Mouse (Mus musculus): ENCODE measurements around the gene Wdr61. TPM values are rescaled to one million over a fixed set of nuclear protein-coding genes. Genes with fewer than 3 reads are reported as not detected.

Wdr61 gene
- 151 and 160 TPM in 2 replicates for polyA plus RNA-seq (2015; fragmentation: Nextera tagmentation; extraction: Ambion mirVana)

- Histone ChIP-seq H3K4me3 (replicated peaks) (peak within 1 kb of the TSS; percentile 88), H3K27me3 (no peaks in the 10 kb centered on the region), H3K9ac (peak within 1 kb of the TSS; percentile 70), H3K36me3 (peaks cover 15% of the 10 kb centered on the region), H3K9me3 (replicated peaks) (no peaks in the 10 kb centered on the region), H3K4me1 (peaks cover 21% of the 10 kb centered on the region), H3K27ac (peak within 1 kb of the TSS; percentile 61; the same call in 1 of the 2 replicates), H3K4me2 (peak within 1 kb of the TSS; percentile 77)
- ATAC-seq (replicated peaks; ENCODE audit: low FRiP score), result peak; percentile 98
- WGBS, result 2% methylated on average over 32 of the region's 32 CpGs
Observed at GRCm38 (mm10) chr9:54733921-54734638, at the start of gene Wdr61. Wdr61 (minus strand) TSS chr9:54734519.

DNA sequence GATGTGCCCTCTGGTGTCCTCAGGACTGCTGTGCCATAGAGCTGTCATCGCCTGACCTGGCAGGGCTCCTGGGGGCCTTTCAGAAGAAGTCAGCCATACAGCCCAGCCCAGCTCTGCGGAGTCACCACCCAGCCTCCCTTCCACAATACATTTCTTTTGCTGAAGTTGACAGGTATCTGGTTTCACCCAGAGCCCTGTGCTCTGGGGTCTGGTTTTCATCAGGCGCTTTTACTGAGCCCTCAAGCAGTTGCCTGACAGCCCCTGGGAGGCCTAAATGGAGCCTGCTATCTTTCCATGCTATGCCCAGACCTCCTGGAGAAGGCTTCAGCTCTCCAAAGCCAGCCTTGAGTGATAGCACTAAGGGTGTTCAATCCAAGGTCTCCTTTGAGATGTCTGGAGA, 49.7 kb upstream of the Wdr61 start:
- H3K27me3 ChIP-seq, result no peaks in the 10 kb centered on the region
- H3K9me3 ChIP-seq (replicated peaks), result no peaks in the 10 kb centered on the region
- H3K9ac ChIP-seq, result no peak overlapping the region
- H3K4me3 ChIP-seq (replicated peaks), result no peak overlapping the region
- peaks cover 27% of the 10 kb centered on the region for H3K4me1 ChIP-seq
- H3K4me2 ChIP-seq, result no peak overlapping the region
- WGBS, result 41% methylated on average over 3 of the region's 3 CpGs
- H3K36me3 ChIP-seq, result no peaks in the 10 kb centered on the region
- peak; percentile 37 for ATAC-seq (replicated peaks; ENCODE audit: low FRiP score)
- no peak overlapping the region for H3K27ac ChIP-seq

- WGBS, result 40% methylated on average over 15 of the region's 15 CpGs
Observed at GRCm38 (mm10) chr9:54782504-54782903, 48.2 kb upstream of the Wdr61 start.

DNA sequence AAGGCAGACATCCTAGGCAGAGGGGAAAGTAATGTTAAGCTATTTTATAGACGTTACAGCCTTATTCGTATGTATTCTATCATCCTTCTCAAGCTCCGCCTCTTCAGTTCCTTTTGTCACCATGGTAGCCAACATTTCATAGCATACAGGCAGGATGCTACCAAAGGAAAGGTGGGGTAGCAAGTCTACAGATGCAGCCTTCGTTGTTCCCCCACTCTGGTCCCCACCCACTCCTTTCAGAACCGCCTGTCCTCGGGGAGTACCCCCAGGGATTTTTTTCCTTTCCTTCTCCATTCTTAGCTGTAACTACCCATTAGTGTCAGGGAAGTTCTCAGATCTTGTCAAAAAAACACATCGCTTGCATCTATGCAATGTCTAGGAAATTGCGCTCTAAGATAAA, 45.0 kb upstream of the Wdr61 start:
- H3K9ac ChIP-seq, result no peak overlapping the region
- H3K4me3 ChIP-seq (replicated peaks), result no peak overlapping the region
- no peak for ATAC-seq (replicated peaks; ENCODE audit: low FRiP score)
- H3K4me1 ChIP-seq, result peaks cover 16% of the 10 kb centered on the region
- H3K4me2 ChIP-seq, result no peak overlapping the region
- no peak overlapping the region for H3K27ac ChIP-seq
- no peaks in the 10 kb centered on the region for H3K36me3 ChIP-seq
- 81% methylated on average over 8 of the region's 8 CpGs for WGBS
- no peaks in the 10 kb centered on the region for H3K27me3 ChIP-seq
- no peaks in the 10 kb centered on the region for H3K9me3 ChIP-seq (replicated peaks)

More at GRCm38 (mm10) chr9:54782504-54782903, 48.2 kb upstream of the Wdr61 start:
- ATAC-seq (replicated peaks; ENCODE audit: low FRiP score), result no peak
- Histone ChIP-seq H3K4me2 (no peak overlapping the region), H3K4me3 (replicated peaks) (no peak overlapping the region), H3K9me3 (replicated peaks) (no peaks in the 10 kb centered on the region), H3K36me3 (no peaks in the 10 kb centered on the region), H3K9ac (no peak overlapping the region), H3K27ac (peak overlapping the region; percentile 5; the same call in 1 of the 2 replicates), H3K27me3 (no peaks in the 10 kb centered on the region), H3K4me1 (peaks cover 24% of the 10 kb centered on the region)

DNA sequence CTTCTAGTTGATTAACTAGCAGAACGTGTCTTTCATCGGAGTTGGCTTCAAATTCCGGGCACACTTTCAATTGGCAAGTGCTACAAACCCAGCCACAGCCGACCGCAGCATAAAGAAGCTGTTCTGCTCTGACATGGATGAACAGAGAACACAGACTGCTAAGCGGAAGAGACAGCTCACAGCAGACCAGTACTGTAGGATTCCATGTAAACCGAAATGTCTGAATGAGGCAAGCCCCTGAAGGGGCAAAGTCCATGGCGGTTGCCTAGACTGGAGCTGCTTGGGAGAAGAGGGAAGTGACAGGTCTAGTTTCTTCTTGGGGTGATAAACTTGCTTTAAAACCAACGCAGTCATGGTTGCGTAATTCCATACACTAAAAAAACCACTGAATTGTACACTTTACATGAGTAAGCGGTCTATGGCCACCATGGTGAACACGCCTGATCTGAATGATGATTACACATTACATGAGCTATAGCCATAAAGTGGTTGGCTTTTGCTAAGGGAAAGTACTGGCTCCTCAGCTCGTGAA, 42.2 kb upstream of the Wdr61 start:
- no peak overlapping the region for H3K9ac ChIP-seq
- no peak overlapping the region for H3K4me3 ChIP-seq (replicated peaks)
- no peak overlapping the region for H3K4me2 ChIP-seq
- ATAC-seq (replicated peaks; ENCODE audit: low FRiP score), result no peak
- WGBS, result 88% methylated on average over 13 of the region's 13 CpGs
- no peak overlapping the region for H3K27ac ChIP-seq
- H3K36me3 ChIP-seq, result no peaks in the 10 kb centered on the region
- H3K9me3 ChIP-seq (replicated peaks), result no peaks in the 10 kb centered on the region
- H3K4me1 ChIP-seq, result peaks cover 10% of the 10 kb centered on the region; the same call in 1 of the 2 replicates
- H3K27me3 ChIP-seq, result no peaks in the 10 kb centered on the region; the same call in 1 of the 2 replicates

DNA sequence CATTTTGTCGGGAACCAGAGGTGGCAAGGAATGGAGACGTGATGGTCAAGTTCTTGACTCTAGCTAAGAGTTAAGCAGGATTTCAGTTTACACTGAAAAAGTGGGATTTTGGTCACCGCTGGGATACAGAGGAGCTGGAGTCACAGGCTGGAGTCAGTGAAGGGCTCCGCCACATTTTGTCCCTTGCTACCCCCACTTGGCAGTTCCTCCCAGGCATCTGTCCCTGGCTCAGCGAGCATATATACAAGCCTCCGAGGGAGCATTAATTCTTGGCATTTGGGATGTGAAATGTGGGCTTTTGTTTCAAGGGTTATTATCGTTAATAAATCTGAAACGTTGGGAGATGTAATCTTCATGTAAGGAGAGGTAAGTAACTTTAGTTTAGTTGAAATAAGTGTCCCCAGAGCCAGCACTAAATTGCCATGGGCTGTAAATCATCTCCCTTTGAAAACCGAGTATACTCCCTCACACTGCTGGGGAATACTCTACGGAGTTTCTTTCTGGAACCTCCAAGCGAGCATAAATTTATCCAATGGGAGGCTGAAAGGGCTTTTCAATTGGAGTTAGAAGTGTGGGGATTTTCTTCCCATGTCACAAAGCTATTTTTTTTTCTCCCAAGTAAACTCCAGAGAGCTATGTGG, 35.9 kb upstream of the Wdr61 start:
- H3K36me3 ChIP-seq, result no peaks in the 10 kb centered on the region
- no peak overlapping the region for H3K9ac ChIP-seq
- peak overlapping the region; percentile 42 for H3K4me2 ChIP-seq
- no peak overlapping the region for H3K4me3 ChIP-seq (replicated peaks)
- 9% methylated on average over 11 of the region's 11 CpGs for WGBS
- H3K9me3 ChIP-seq (replicated peaks), result no peaks in the 10 kb centered on the region
- ATAC-seq (replicated peaks; ENCODE audit: low FRiP score), result peak; percentile 63
- peaks cover 55% of the 10 kb centered on the region for H3K4me1 ChIP-seq
- H3K27me3 ChIP-seq, result peaks cover 39% of the 10 kb centered on the region
- H3K27ac ChIP-seq, result peak overlapping the region; percentile 66

GRCm38 (mm10) chr9:54765336-54766085, 31.2 kb upstream of the Wdr61 start:
- Histone ChIP-seq H3K27ac (no peak overlapping the region), H3K36me3 (no peaks in the 10 kb centered on the region), H3K4me2 (peak overlapping the region; percentile 75), H3K9ac (no peak overlapping the region), H3K9me3 (replicated peaks) (no peaks in the 10 kb centered on the region), H3K27me3 (peaks cover 79% of the 10 kb centered on the region), H3K4me3 (replicated peaks) (peak overlapping the region; percentile 45), H3K4me1 (peaks cover 49% of the 10 kb centered on the region)
- ATAC-seq (replicated peaks; ENCODE audit: low FRiP score), result no peak
- under 1% methylated on average over 41 of the region's 41 CpGs for WGBS

DNA sequence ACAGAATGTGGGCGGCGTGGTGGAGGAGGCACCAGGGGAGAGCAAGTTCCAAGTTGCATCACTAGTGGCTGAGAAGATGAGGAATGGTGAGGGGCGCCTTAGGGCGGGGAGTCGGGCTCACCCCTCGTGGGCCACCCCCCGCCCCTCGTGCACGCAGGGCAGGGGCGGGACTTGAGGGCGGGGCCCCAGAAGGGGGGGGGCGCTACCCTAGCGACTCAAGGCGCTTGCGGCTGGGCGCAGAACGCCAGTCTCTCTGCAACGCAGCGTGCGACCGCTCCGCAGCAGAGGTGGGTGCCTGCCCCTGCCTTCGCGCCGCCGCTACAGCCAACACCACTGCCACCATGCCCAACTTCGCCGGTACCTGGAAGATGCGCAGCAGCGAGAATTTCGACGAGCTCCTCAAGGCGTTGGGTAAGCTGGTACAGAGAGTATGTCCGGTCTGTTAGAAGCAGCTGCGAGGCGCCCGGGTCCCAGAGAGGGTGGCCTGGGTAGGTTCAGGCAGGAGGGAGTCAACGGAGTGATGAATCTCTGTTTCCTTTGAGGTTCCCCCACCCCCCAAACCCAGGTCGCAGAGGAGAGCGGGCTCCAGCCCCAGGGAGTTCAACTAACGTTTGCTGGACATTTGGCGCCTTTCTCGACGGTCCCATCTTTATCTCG, 30.4 kb upstream of the Wdr61 start, which contains the start of gene Crabp1:
Gene Crabp1 (plus strand): TSS at position 188 of the 657 bp plus-strand sequence.
- Histone ChIP-seq H3K36me3 (no peaks in the 10 kb centered on the region), H3K27ac (no peak within 1 kb of the TSS), H3K4me2 (peak within 1 kb of the TSS; percentile 75), H3K9me3 (replicated peaks) (no peaks in the 10 kb centered on the region), H3K9ac (0 out of 2 replicates have a peak within 1 kb of the TSS, but pooled peaks have one; percentile 15), H3K27me3 (peaks cover 78% of the 10 kb centered on the region), H3K4me3 (replicated peaks) (peak within 1 kb of the TSS; percentile 45), H3K4me1 (peaks cover 44% of the 10 kb centered on the region)
- under 1% methylated on average over 42 of the region's 45 CpGs for WGBS
- ATAC-seq (replicated peaks; ENCODE audit: low FRiP score), result peak; percentile 34; the same call in 1 of the 2 replicates

- Histone ChIP-seq H3K9ac (no peak overlapping the region), H3K9me3 (replicated peaks) (no peaks in the 10 kb centered on the region), H3K4me2 (peak overlapping the region; percentile 75), H3K27ac (no peak overlapping the region), H3K36me3 (no peaks in the 10 kb centered on the region), H3K27me3 (peaks cover 75% of the 10 kb centered on the region), H3K4me1 (peaks cover 41% of the 10 kb centered on the region), H3K4me3 (replicated peaks) (peak overlapping the region; percentile 45)
- WGBS, result 32% methylated on average over 12 of the region's 12 CpGs
- no peak for ATAC-seq (replicated peaks; ENCODE audit: low FRiP score)
Observed at GRCm38 (mm10) chr9:54764091-54764490, 29.8 kb upstream of the Wdr61 start.

DNA sequence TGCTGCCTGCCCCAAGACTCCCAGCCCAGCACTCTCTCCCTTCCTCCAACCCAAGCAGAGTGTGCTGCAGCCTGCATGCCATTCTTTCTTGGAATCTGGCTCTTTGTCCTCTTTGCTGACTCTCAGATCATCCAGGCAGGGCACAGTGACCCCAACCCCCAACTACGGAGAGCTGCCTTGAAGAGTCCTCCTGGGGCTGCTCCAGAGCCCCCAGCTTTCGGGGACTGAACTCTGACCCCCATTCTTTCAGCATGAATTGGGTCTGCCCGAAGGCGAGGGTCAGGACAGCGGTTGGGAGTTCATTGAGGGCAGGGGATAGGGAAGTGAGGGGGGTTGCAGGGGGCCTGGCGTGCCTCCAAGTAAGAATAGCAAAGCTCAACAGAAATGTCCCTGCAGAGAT, 25.3 kb upstream of the Wdr61 start:
- H3K27ac ChIP-seq, result no peak overlapping the region
- no peak overlapping the region for H3K4me2 ChIP-seq
- no peaks in the 10 kb centered on the region for H3K9me3 ChIP-seq (replicated peaks)
- 35% methylated on average over 6 of the region's 6 CpGs for WGBS
- H3K27me3 ChIP-seq, result peaks cover 34% of the 10 kb centered on the region
- H3K36me3 ChIP-seq, result no peaks in the 10 kb centered on the region
- H3K4me3 ChIP-seq (replicated peaks), result no peak overlapping the region
- H3K9ac ChIP-seq, result no peak overlapping the region
- ATAC-seq (replicated peaks; ENCODE audit: low FRiP score), result peak; percentile 33; the same call in 1 of the 2 replicates
- peaks cover 10% of the 10 kb centered on the region for H3K4me1 ChIP-seq

GRCm38 (mm10) chr9:54752944-54753295, 18.6 kb upstream of the Wdr61 start:
- Histone ChIP-seq H3K4me2 (no peak overlapping the region), H3K9me3 (replicated peaks) (no peaks in the 10 kb centered on the region), H3K27me3 (peaks cover 23% of the 10 kb centered on the region), H3K27ac (no peak overlapping the region), H3K4me3 (replicated peaks) (no peak overlapping the region), H3K9ac (no peak overlapping the region), H3K4me1 (no peaks in the 10 kb centered on the region; the same call in 1 of the 2 replicates), H3K36me3 (no peaks in the 10 kb centered on the region)
- 39% methylated on average over 11 of the region's 11 CpGs for WGBS
- ATAC-seq (replicated peaks; ENCODE audit: low FRiP score), result no peak

All from kidney, embryonic 15.5 days (tissue).